Mouse (Mus musculus) right cerebral cortex, adult 18-20 months (tissue): ENCODE results near the gene Nup43.
"Not testable (repeated sequence)": the region's sequence is repeated elsewhere in the genome, so short reads cannot be mapped to it uniquely, and the experiment has no call there.

Experiments
- DNase-seq: peaks from one replicate; pipeline ENCODE4 v3.0.0; 2022; ENCODE audit warnings: mixed read lengths

Nup43 gene

GRCm38 (mm10) chr10:7667342-7667802 lies at the start of gene Nup43:
Nup43 (plus strand) TSS chr10:7667503.
- peak; percentile 92 for DNase-seq

- not testable (repeated sequence) for DNase-seq
Observed at GRCm38 (mm10) chr10:7617556-7617955, 49.7 kb upstream of the Nup43 start.

GRCm38 (mm10) chr10:7619821-7620241 lies 47.5 kb upstream of the Nup43 start:
- no peak for DNase-seq

- DNase-seq = no peak
Observed at GRCm38 (mm10) chr10:7620723-7621122, 46.6 kb upstream of the Nup43 start.

GRCm38 (mm10) chr10:7622378-7622777 lies 44.9 kb upstream of the Nup43 start:
- DNase-seq = no peak

GRCm38 (mm10) chr10:7623861-7624518 lies 43.3 kb upstream of the Nup43 start:
- DNase-seq = no peak

- no peak for DNase-seq
Observed at GRCm38 (mm10) chr10:7629092-7629491, 38.2 kb upstream of the Nup43 start.

- DNase-seq = no peak
Observed at GRCm38 (mm10) chr10:7630286-7630685, 37.0 kb upstream of the Nup43 start.

- DNase-seq = no peak
Observed at GRCm38 (mm10) chr10:7630951-7631720, 36.2 kb upstream of the Nup43 start.

- no peak for DNase-seq
Observed at GRCm38 (mm10) chr10:7640366-7640765, 26.9 kb upstream of the Nup43 start.

GRCm38 (mm10) chr10:7645911-7646310 lies 21.4 kb upstream of the Nup43 start:
- DNase-seq = no peak

- no peak for DNase-seq
Observed at GRCm38 (mm10) chr10:7649059-7649458, 18.2 kb upstream of the Nup43 start.

GRCm38 (mm10) chr10:7651057-7651456 lies 16.2 kb upstream of the Nup43 start:
- no peak for DNase-seq

- DNase-seq = no peak
Observed at GRCm38 (mm10) chr10:7662471-7663141, 4.7 kb upstream of the Nup43 start.

GRCm38 (mm10) chr10:7663159-7664026 lies 3.9 kb upstream of the Nup43 start:
- DNase-seq = peak; percentile 94

- DNase-seq = no peak
Observed at GRCm38 (mm10) chr10:7664027-7664526, 3.2 kb upstream of the Nup43 start.

GRCm38 (mm10) chr10:7664889-7665288 lies 2.4 kb upstream of the Nup43 start:
- DNase-seq = no peak

GRCm38 (mm10) chr10:7673673-7674072 lies 6.4 kb downstream of the Nup43 start:
- DNase-seq = no peak

GRCm38 (mm10) chr10:7680731-7681301 lies 13.5 kb downstream of the Nup43 start, which contains the start of the genes Pcmt1 and Lats1:
Pcmt1 (minus strand) TSS chr10:7681136.
Lats1 (plus strand) TSS chr10:7681214.
- DNase-seq = peak; percentile 88

GRCm38 (mm10) chr10:7681343-7682025 lies 14.2 kb downstream of the Nup43 start:
- DNase-seq = peak; percentile 48

GRCm38 (mm10) chr10:7682249-7682648 lies 14.9 kb downstream of the Nup43 start:
- DNase-seq = no peak
